Mouse (Mus musculus) cerebellum, postnatal 4 days (tissue): ENCODE measurements around the gene Scrt2.

Experiments used
- DNase-seq, 2 experiments: peaks; one replicate each; pipeline ENCODE4 v3.0.0; 2022; ENCODE audit warnings: low spot score in 2 of 2, mixed read lengths in 1 of 2

Gene Scrt2

DNA sequence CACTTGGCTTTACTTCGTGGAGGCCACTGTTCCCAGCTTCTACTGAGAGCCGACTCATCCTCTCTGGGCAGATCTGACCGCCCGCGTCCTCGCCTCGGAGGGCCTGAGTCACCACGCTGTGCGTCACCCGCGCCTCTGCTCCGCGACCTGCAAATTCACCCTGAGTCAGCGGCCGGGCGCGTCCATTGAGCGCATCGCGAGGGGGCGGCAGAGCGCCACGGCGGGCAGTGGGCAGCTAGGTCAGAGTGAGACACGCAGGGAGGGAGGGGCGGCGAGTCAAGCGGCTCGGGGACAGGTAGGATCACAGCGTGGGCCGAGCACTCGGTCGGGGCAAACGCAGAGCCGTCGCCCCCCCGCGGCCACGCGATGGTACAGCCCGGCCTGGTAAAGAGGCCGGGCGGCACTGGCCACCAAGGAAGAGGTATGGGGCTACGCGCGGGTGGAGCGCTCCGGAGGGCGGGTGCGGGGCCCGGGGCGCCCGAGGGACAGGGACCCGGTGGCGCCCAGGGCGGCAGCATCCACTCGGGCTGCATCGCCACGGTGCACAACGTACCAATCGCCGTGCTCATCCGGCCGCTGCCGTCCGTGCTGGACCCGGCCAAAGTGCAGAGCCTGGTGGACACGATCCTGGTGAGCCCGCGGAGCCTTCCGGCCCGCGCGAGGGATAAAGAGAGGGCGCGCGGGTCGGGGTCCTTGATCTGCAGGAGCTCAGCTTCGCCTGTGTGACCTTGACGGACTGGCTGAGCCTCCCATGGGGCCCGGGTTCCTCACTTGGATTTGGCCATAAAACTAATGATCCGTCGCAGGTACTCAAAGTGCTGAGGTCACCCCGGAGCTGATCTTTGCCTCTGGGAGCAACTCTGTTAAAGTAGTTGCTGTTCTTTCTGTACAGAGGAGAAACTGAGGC is 24.2 kb downstream of the Scrt2 start, which contains the start of gene Srxn1:
Gene Srxn1 (plus strand): TSS at position 199 of the 907 bp plus-strand sequence.
- peak; percentile 62 to 80 for DNase-seq

DNA sequence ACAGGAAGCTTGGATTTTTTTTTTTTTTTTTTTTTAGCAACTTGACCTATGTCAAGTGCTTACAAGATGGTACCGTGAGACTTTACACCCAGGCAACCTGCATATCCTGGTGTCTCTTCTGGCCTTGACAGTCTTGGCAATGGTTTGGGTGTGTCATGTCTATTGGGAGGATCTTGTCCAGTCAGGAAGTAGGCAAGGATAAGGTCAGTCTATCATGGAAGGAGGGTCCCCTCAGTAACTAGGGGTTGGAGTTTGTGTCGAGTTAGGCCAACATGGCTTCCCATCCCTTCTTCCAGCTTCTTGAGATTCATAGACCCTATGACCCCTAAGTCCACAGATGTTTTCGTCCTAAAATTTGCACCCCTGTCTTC is 24.9 kb downstream of the Scrt2 start:
- DNase-seq: no peak

DNA sequence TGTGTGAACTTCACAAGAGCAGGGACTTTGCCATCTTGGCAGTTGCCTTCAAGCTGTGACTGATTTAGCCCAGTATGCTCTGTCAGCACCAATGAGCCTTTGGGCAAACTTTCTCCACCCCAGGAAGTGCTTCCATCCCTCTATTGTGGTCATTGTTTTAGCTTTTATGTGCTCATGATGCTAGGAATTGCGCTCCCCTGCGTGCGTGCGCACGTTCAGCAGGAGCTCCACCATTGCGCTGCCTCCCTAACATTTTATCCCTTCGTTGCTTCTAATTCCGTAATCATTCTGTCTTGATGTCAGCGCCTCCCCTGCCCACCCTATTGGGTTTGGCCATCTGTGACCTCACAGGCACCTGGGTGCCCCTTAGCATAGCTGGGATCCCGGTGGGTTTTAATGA is 25.3 kb downstream of the Scrt2 start:
- DNase-seq: no peak

DNA sequence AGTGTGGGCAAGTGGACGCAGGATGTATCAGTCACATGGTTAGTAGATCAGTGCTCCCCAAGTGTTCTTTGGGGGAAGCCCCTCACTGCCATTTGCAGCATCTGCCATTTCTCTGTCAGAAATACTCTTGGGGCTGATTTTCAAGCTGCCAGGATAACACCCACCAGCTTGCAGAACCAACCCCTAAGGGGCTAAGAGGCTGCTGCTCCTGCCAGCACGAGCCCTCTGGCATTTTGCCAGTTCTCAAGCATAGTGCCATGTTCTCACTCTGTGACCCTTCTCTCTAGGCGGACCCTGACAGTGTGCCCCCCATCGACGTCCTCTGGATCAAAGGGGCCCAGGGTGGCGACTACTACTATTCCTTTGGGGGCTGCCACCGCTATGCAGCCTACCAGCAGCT is 27.4 kb downstream of the Scrt2 start:
- no peak for DNase-seq

DNA sequence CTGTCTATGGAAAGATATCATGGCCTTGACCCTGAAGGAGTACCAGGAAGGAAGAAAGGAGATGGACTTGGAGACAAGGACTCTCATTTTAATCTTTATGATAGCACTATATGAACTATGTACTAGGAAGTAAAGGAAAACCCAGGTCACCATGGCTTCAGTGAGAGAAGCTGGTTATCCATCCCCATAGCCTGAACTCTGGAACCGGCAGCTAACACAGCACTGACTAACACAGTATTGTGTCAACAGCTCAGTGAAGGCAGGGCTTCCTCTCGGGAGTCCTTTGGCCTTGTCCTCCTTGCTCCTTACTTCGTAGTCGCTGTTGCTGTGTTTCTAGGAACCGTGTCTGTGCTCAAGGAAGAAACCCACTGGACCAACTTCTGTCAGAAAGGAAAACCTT is 28.1 kb downstream of the Scrt2 start:
- no peak for DNase-seq

DNA sequence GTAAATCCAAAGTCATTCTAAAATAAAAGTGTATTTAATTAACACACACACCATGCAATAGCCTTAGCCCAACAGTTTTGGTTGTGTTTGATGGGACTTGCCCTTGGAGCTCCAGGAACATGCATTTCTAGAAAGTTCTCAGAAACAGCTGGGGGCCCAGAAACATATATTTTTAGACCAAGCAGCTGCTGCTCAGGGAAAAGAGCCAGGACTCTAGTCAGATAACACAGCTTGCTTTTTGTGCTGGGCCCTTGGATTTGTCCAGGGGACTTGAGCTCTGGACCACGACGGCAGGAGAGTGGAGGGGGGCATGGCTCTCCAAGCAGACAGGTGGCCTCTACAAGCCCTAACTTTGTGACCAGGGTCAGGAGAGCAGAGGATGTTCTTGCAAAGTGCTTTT is 30.0 kb downstream of the Scrt2 start:
- DNase-seq: no peak

DNA sequence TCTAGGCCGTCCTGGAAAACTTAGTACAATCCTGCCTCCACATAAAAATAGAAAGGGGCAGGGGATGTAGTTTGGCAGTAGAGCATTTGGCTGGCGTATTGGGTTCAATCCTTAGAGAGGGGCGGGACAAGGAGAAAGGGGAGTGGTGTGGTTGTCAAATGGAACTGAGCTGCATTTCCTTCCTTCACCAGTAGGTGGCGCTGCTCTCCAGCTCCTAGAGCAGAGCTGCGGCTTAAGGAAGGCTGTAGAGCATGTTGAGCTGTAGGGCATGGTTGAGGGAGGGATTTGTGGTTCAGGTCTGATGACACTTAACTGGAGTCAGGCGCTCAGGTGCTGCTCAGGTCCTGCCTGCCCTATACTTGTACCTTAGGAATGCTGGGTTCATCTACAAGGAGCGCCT is 30.6 kb downstream of the Scrt2 start:
- DNase-seq: peak; percentile 96 to 97

DNA sequence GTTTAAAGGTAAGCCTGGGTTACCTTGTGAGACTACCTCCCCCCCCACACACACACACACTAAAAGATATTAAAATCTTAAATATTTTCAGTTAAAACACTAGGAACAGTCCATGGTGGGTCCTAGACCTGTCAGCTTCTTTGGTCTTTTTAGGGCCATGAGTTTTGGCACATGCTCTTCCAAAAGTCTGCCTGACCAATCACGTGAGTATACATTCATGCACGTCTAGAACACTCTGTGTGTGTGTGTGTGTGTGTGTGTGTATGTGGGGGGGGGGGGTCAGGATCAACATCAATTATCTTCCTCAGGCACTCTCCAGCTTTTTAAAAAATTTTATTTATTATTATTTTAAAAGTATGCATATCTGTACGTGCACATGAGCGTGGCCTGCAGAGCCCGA is 31.2 kb downstream of the Scrt2 start:
- DNase-seq: no peak

DNA sequence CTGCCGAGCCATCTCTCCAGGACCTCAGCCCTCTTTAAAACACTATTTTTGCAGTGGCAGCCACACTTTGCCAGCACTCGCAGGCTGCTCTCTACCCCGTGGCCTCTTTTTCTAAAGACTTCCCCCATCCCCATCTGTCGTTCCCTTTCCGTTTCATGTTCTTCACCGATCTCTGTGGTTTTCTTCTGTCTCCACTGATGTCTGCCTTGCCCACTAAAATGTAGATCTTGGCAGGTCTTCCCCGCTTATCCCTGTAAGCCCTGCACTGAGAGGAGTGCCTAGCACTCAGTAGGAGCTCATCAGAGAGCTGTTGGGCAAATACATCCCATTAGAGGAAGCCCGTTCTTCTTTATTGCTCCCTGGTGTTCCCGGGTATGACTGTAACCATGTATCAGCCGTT is 31.6 kb downstream of the Scrt2 start:
- DNase-seq: no peak

DNA sequence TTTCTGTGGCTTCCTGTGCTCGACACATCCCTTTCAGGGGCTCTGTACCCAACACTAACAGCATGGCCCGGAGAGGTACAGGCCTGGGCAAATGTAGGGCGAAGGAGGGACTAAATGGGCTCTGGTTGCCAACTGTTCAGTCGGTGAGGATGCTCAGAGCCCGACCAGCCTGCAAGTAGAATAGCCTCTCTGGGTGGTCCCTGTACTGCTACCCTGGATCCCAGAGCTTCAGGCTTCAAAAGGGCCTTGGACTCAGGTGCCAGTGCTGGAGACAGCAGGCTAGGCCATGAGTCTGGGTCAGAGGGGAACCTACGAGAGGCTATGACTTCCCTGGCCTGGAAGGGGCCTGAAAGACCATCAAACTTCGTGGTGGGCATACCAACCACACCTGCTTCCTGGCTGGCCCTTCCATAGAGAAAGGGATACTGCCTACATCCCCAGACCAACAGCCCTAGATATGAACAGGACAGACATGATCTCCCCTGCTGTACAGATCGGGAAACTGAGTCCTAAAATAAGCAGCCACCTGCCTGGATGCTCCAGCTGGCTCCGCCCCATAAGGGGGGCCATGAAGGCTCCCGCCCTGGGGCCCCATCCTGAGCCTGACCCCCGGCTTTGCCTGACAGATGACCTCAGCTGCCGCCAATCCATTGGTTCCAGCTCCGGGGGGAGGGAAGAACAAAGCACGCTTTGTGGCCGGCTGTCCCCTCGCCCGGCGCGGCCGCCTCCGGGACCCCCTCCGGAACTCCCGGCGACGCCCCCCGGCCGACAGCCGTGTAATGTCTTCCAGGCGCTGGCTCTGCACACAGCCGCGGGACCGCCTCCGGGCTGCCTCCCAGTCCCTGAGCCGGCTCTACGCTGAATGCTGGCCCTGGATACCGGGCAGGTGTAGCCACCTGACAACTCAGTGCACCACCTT is 33.0 kb downstream of the Scrt2 start:
- DNase-seq: no peak

DNA sequence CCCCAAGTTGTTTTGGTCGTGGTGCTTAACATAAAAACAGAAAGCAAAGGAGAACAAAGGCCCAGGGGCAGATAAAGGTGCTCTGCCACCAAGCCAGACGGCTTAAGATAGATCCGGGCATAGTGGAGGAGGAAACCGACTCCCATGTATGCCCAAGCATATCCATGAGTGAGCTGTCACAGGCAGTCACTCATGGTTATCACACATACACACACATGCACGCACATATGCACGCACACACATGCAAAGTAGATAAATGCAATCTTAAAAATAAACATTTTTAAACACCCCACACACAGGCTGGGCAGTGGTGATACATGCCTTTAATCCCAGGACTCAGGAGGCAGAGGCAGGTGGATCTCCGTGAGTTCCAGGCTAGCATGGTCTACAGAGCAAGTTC is 36.4 kb downstream of the Scrt2 start:
- no peak for DNase-seq

DNA sequence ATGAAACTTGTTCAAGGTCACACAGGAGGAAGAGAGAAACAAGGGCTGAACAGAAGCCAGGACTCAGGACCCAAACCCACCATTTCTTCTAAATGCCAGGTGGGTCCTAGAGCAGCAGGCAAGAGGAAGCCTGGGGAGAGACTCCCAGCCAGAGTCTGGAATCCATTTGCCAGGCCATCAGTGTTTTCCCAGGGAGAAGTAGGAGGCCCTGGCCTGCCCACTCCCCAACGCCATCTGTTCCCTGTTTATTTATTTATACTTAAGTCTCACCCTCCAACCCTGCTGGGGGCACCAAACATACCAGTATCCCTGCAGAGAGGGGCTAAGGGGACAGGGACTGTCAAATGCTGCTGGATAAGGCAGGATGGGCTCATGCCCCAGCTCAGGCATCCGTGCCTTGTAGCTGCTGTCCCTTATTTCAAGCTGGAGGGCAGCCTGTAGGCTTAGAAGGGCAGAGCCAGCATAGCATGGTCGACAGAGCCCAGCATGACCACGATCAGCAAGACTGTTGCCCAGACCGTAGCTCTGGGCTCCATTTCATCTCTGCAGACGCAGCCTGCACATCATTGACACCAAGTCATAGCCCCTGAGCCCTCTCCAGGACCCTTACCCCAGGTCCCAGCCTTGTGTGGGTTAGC is 38.0 kb downstream of the Scrt2 start:
- DNase-seq: no peak

DNA sequence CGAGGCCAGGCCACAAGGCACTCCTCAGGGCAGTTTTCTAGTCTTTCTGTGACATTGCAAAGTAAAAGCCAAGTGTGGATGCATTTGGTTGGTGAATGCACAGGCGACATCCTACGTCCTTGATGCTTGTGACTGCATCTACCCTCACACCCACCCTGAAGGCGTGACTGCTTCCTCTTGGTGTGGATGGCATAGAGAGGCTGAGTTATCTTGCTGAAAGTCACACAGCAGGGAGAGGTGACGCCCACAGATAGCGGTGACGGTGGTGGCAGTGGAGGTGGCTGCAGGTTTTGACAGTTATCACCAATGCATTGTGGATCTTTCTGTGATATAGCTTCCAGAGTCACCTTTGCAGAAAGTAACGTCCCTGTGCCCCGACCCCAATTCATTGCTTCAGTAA is 41.6 kb downstream of the Scrt2 start:
- no peak for DNase-seq

DNA sequence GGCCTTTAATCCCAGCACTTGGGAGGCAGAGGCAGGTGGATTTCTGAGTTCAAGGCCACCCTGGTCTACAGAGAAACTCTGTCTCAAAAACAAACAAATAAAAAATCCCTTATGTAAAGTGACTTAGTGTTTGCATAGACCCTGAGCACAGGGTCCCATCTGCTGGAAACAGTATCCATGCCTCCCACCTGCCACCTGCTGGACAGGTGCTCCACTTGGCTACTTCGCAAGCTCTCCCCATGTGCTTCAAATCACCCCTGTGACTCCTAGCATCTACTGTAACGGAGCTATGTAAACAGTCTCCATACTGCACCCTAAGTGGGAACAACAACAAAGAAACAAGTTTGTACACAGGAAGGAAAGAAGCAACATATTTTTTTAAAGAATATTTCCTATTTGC is 47.3 kb downstream of the Scrt2 start:
- no peak for DNase-seq

DNA sequence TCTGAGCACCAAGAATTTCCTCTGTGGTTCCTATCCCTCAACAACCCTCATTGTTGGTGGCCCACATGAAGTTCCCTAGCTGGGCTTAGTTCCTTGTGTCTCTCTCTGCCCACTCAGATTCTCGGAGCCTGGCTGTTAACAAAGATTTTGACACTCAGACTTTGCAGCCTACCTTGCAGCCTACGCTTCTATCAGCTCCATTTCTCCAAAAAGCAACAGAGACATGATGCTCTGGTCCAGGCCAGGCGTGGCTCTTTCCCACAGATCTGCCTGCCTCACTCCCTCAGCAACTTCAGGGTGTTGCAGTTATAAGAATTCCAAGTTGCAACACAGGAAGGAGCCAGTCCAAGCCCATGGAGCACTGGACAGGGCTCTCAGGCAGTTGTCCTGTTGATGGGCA is 48.4 kb downstream of the Scrt2 start:
- no peak for DNase-seq

DNA sequence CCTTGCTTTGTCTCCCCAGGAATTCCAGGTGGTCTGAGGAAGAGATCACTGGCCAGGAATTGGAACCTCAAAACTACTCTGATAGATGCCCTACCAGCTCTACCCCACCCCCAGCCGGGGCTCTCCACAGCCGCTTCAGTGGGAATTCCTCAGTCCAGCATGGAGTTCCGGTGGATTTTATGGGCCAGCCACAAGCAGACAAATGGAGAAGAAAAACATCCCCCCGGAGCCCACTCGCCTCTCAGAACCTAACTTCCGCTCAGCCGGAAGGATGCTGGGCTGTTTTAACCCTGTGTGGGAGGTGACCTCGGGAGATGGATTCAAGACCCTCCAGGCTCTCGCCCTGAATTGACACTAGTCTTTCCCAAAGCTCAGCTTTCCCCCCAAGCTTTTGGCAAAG is 50.7 kb downstream of the Scrt2 start:
- no peak for DNase-seq

DNA sequence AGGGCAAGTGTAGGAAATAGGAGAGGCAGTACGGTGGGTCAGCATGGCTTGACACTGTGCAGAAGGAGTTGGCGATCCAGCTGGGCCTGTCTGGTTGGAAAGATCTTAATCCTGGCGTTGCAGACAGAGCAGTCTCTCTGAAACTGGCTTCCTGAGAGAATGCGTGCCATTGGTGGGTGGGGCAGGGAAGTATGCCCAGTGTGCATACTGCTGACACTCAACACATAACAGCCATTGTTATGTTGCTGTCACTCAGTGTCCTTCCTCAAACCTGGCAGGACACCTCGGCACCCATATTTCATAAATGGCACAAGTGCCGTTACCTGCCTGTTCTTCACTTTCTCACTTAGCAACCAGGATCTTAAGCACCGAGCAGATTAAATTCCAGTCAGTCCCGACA is 51.4 kb downstream of the Scrt2 start:
- no peak for DNase-seq

DNA sequence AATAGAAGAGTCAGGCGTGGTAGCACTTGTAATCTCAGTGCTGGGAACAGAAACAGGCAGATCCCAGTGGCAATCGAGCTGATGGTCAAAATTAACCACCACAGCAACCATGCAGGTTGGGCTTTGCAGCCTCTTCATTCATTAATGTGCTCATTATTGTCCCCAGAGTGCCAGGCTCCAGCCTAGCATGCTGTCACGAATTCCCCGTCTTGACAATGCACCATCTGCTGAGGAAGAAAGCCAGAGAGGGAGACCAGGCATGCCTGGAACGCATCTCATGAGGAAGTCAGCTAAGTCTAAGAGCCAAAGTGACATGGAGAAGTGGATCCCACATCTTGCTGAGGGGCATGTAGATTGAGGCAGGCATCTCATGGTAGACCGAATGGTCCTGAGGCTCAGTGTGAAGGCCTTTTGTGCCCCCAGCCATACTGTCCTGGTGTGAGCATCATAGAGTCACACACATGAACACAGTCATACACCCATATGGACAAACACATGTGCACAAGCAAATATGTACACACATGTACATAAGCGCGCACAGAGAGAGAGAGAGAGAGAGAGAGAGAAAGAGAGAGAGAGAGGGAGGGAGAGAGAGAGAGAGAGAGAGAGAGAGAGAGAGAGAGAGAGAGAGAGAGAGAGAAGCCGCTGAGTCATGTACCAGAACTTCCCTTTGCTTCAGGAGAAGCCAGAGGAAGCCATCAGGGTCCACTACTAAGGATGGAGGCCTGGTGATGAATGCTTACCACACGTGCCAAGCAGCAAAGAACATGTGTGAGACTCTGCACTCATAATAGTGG is 58.1 kb downstream of the Scrt2 start:
- peak in 1 of 2 experiments; percentile 17 for DNase-seq

DNA sequence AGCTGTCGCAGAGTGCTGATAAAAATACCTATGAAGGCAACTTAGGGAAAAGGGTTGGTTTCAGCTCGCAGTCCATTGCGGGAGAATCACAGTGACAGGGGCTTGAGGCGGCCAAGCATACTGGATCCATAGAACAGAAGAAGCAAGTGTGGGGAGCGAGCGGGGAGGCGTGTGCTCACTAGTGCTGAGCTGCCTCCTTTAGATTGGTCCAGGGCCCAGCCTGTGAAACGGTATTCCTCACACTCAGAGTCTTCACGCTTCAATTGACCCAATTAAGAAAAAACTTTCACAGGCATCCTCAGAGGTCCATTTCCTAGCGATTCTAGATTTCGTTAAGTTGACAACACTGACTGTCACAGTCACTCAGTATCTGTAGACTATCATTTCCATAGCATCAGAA is 59.6 kb downstream of the Scrt2 start:
- no peak for DNase-seq

DNA sequence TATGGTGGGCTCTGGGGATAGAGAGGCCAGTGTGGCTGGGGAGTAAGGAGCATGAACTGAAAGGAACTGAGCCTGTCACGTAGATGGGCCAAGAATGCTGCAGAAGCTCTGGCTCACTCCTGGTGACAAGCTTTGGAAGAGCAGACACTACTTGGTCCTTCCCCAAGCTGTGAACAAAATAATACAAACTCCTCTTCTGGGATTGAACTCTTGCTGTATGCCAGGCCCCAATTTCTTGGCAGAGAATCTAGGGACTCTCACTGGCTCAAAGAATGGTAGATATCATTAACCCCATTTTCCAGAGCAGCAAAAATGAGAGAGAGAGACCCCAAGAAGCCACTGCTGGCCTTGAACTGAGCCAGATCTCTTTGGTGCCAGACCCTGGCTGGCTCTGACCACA is 60.2 kb downstream of the Scrt2 start:
- DNase-seq: no peak

DNA sequence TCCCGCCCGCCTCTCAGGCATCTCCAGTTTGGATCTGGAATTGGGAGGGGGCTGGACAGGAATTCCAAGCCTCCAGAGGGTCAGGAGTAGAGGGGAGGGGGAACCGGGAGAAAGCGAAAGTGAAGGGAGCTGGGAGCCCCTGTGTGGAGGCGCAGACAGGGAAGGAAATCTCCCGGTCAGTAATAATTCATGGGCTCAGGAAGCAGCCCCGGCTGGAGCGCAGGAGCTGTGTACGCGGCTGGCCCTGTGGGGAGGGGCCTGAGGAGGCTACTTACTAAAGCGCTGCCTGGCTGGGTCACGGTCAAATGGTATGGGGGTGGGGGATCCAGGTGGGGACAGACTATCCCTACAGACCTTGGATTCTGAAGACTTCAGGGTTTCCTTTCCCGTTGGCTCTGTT is 60.7 kb downstream of the Scrt2 start:
- DNase-seq: no peak

DNA sequence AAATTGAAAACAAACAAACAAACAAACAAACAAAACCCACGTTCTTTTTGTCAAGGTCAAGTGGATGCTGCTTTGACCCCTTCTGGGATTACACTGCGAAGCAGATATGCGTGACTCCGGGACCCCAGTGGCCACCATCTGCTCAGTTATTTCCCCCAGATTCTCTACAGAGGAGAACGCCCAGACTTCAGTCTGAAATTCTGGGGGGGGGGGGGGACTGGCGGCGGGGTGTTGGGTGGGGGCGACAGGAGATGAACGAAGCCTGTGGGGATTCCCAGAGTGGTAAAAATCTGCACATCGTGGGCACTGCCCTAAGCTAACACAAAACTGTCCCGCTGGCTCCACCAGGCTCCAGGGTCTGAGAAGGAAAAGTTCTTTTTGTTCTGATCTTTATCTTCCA is 61.2 kb downstream of the Scrt2 start:
- no peak for DNase-seq
